Mouse (Mus musculus) megakaryocyte, adult 5-6 weeks (primary cell): ENCODE data around the gene Rbm39. TPM values are rescaled to one million over a fixed set of nuclear protein-coding genes. Genes with fewer than 3 reads are reported as not detected.
A peak's percentile ranks its signal among the peaks of the same experiment; 100 is the strongest.

Experiments
- ATAC-seq: 2 replicates; pipeline ENCODE4 v1.8.0; 2016; ENCODE audit warnings: mild to moderate bottlenecking, inconsistent platforms; ENCODE audit not compliant: poor library complexity, severe bottlenecking
- total RNA-seq, 2 experiments: library from RNA; stranded (forward) in 1 of 2; stranded (reverse) in 1 of 2; fragments of 153-499, 151-499 nt in 1 of 2; fragments of 221-1000, 200-1000 nt in 1 of 2; gene quantifications; 2 replicates each; pipeline versions ENCODE4 v1.2.3 to v1.2.4; 2015 to 2017

The Rbm39 gene
- total RNA-seq, 2 experiments from 2014 or later, result 462 to 508 TPM

DNA sequence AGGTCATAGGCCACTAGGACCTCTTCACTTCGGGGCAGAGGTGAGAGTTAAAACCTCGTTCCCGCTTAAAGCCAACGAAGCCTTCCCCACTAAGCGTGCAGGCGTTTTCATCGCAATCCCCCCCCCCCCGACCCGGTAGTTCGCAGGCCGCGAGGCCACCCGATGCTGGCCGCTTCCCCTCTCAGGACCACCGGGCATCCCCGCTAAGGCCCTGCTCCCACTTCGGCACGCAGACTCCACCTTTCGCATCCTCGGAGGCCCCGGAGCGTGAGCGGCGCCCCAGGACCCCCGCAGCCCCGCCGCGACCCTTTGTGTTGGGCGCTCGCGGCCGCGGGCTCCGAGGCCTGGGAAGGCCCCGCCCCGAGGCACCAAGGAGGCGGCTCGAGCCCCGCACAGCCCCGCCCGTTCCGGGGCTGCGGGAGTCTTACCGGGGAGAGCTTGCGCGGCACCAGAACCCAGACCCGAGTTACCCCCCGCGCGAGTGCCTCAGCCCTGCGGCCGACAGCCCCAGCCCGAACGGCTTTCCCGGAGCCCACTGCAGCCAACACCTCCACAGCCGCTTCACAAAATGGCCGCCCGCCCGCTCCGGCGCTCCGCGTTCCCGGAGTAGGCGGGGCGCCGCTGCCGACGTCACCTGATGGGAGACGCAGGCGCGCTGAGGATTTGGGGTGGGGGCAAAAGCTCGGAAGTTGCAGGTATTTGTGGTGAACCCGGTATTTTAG, 68.5 kb downstream of the Rbm39 start, which contains the start of the genes Cpne1 and Rbm12:
Gene Cpne1 (minus strand): TSS at position 608 of the 722 bp plus-strand sequence.
Gene Rbm12 (minus strand): TSS at position 621 of the 722 bp plus-strand sequence.
- ATAC-seq, result peak; percentile 99

- ATAC-seq, result peak; percentile 18; the same call in 1 of the 2 replicates
Observed at GRCm38 (mm10) chr2:156110627-156111357, 69.2 kb downstream of the Rbm39 start.

Other genes with a start within 250 kb of the Rbm39 start
- gene Uqcc1, start 249.9 kb downstream of the Rbm39 start, total RNA-seq (2015), result 17.4 and 28.7 TPM in 2 replicates
- 38.4 and 49.2 TPM in 2 replicates for gene Uqcc1, start 249.9 kb downstream of the Rbm39 start, total RNA-seq (2017)
- gene Gm15557, start 239.5 kb downstream of the Rbm39 start, total RNA-seq (2015), result not detected in 2 replicates
- not detected in 2 replicates for gene Gm15557, start 239.5 kb downstream of the Rbm39 start, total RNA-seq (2017)
- gene Gdf5, start 234.9 kb downstream of the Rbm39 start, total RNA-seq (2015), result not detected in 2 replicates
- gene Gdf5, start 234.9 kb downstream of the Rbm39 start, total RNA-seq (2017), result not detected in 2 replicates
- 8.9 and 14.5 TPM in 2 replicates for gene Cep250, start 223.8 kb downstream of the Rbm39 start, total RNA-seq (2015)
- 37.9 and 38.1 TPM in 2 replicates for gene Cep250, start 223.8 kb downstream of the Rbm39 start, total RNA-seq (2017)
- gene 6430550D23Rik, start 172.3 kb downstream of the Rbm39 start, total RNA-seq (2015), result 0.20 and 0.57 TPM in 2 replicates
- gene 6430550D23Rik, start 172.3 kb downstream of the Rbm39 start, total RNA-seq (2017), result 0.11 and 0.81 TPM in 2 replicates
- 175 and 193 TPM in 2 replicates for gene Ergic3, start 172.2 kb downstream of the Rbm39 start, total RNA-seq (2015)
- gene Ergic3, start 172.2 kb downstream of the Rbm39 start, total RNA-seq (2017), result 35.9 and 54.6 TPM in 2 replicates
- not detected in 2 replicates for gene Fer1l4, start 127.3 kb downstream of the Rbm39 start, total RNA-seq (2015)
- not detected in 2 replicates for gene Fer1l4, start 127.3 kb downstream of the Rbm39 start, total RNA-seq (2017)
- 0.30 and 0.31 TPM in 2 replicates for gene Spag4, start 115.1 kb downstream of the Rbm39 start, total RNA-seq (2015)
- gene Spag4, start 115.1 kb downstream of the Rbm39 start, total RNA-seq (2017), result 0.07 and 2.1 TPM in 2 replicates
- 56.5 and 58.3 TPM in 2 replicates for gene Cpne1, start 68.3 kb downstream of the Rbm39 start, total RNA-seq (2015)
- 30.2 and 31.1 TPM in 2 replicates for gene Cpne1, start 68.3 kb downstream of the Rbm39 start, total RNA-seq (2017)
- 23.9 and 34.5 TPM in 2 replicates for gene Rbm12, start 68.3 kb downstream of the Rbm39 start, total RNA-seq (2015)
- gene Rbm12, start 68.3 kb downstream of the Rbm39 start, total RNA-seq (2017), result 31.8 and 39.9 TPM in 2 replicates
- gene Gm28036, start 53.1 kb downstream of the Rbm39 start, total RNA-seq (2015), result 0.38 and 6.3 TPM in 2 replicates
- 25.2 and 25.8 TPM in 2 replicates for gene Gm28036, start 53.1 kb downstream of the Rbm39 start, total RNA-seq (2017)
- 53.8 and 63.6 TPM in 2 replicates for gene Romo1, start 36.2 kb downstream of the Rbm39 start, total RNA-seq (2015)
- gene Romo1, start 36.2 kb downstream of the Rbm39 start, total RNA-seq (2017), result 10.0 and 11.0 TPM in 2 replicates
- 32.8 and 37.4 TPM in 2 replicates for gene Nfs1, start 36.1 kb downstream of the Rbm39 start, total RNA-seq (2015)
- 21.3 and 22.0 TPM in 2 replicates for gene Nfs1, start 36.1 kb downstream of the Rbm39 start, total RNA-seq (2017)
- gene Phf20, start 16.2 kb upstream of the Rbm39 start, total RNA-seq (2015), result 25.9 and 34.6 TPM in 2 replicates
- 27.1 and 55.5 TPM in 2 replicates for gene Phf20, start 16.2 kb upstream of the Rbm39 start, total RNA-seq (2017)
- 3.6 and 6.2 TPM in 2 replicates for gene Cnbd2, start 132.1 kb upstream of the Rbm39 start, total RNA-seq (2015)
- 16.2 and 24.5 TPM in 2 replicates for gene Cnbd2, start 132.1 kb upstream of the Rbm39 start, total RNA-seq (2017)
- 5.8 and 11.9 TPM in 2 replicates for gene Scand1, start 132.5 kb upstream of the Rbm39 start, total RNA-seq (2015)
- 8.7 and 11.8 TPM in 2 replicates for gene Scand1, start 132.5 kb upstream of the Rbm39 start, total RNA-seq (2017)
- gene Epb41l1, start 240.7 kb upstream of the Rbm39 start, total RNA-seq (2015), result 0.71 and 0.98 TPM in 2 replicates
- gene Epb41l1, start 240.7 kb upstream of the Rbm39 start, total RNA-seq (2017), result 0.48 and 0.69 TPM in 2 replicates